Mouse (Mus musculus): ENCODE data around the gene Srgap2.

The Srgap2 gene

GRCm38 (mm10) chr1:131541903-131542302 lies 14.8 kb upstream of the Srgap2 start:
- no peaks in the 10 kb centered on the region for H3K27me3 ChIP-seq (ENCODE audit: control insufficient read depth, insufficient read depth, low read length, poor library complexity, severe bottlenecking)
- H3K36me3 ChIP-seq (ENCODE audit: control insufficient read depth, insufficient read depth, low read length, poor library complexity, severe bottlenecking): no peaks in the 10 kb centered on the region
- DNase-seq (ENCODE audit: low read depth, low spot score): no peak

GRCm38 (mm10) chr1:131541431-131541830 lies 14.3 kb upstream of the Srgap2 start:
- no peak for DNase-seq (ENCODE audit: low read depth, low spot score)
- H3K36me3 ChIP-seq (ENCODE audit: control insufficient read depth, insufficient read depth, low read length, poor library complexity, severe bottlenecking): no peaks in the 10 kb centered on the region

GRCm38 (mm10) chr1:131540795-131541194 lies 13.6 kb upstream of the Srgap2 start:
- Histone ChIP-seq H3K27me3 (ENCODE audit: control insufficient read depth, insufficient read depth, low read length, poor library complexity, severe bottlenecking) (no peaks in the 10 kb centered on the region), H3K36me3 (ENCODE audit: control insufficient read depth, insufficient read depth, low read length, poor library complexity, severe bottlenecking) (no peaks in the 10 kb centered on the region)
- DNase-seq (ENCODE audit: low read depth, low spot score): no peak

More at GRCm38 (mm10) chr1:131541431-131541830, 14.3 kb upstream of the Srgap2 start:
- H3K27me3 ChIP-seq (ENCODE audit: control insufficient read depth, insufficient read depth, low read length, poor library complexity, severe bottlenecking): no peaks in the 10 kb centered on the region

GRCm38 (mm10) chr1:131539771-131540170 lies 12.6 kb upstream of the Srgap2 start:
- no peaks in the 10 kb centered on the region for H3K36me3 ChIP-seq (ENCODE audit: control insufficient read depth, insufficient read depth, low read length, poor library complexity, severe bottlenecking)
- DNase-seq (ENCODE audit: low read depth, low spot score): no peak
- H3K27me3 ChIP-seq (ENCODE audit: control insufficient read depth, insufficient read depth, low read length, poor library complexity, severe bottlenecking): no peaks in the 10 kb centered on the region

- Histone ChIP-seq H3K27me3 (ENCODE audit: control insufficient read depth, insufficient read depth, low read length, poor library complexity, severe bottlenecking) (no peaks in the 10 kb centered on the region), H3K36me3 (ENCODE audit: control insufficient read depth, insufficient read depth, low read length, poor library complexity, severe bottlenecking) (no peaks in the 10 kb centered on the region)
- DNase-seq (ENCODE audit: low read depth, low spot score): peak; percentile 11
Observed at GRCm38 (mm10) chr1:131528561-131529166, 1.5 kb upstream of the Srgap2 start.

- no peak for DNase-seq (ENCODE audit: low read depth, low spot score)
- Histone ChIP-seq H3K36me3 (ENCODE audit: control insufficient read depth, insufficient read depth, low read length, poor library complexity, severe bottlenecking) (no peaks in the 10 kb centered on the region), H3K27me3 (ENCODE audit: control insufficient read depth, insufficient read depth, low read length, poor library complexity, severe bottlenecking) (no peaks in the 10 kb centered on the region)
Observed at GRCm38 (mm10) chr1:131528081-131528507, 942 bp upstream of the Srgap2 start.

GRCm38 (mm10) chr1:131526371-131527270 lies 531 bp downstream of the Srgap2 start:
- DNase-seq (ENCODE audit: low read depth, low spot score): peak; percentile 54
- Histone ChIP-seq H3K27me3 (ENCODE audit: control insufficient read depth, insufficient read depth, low read length, poor library complexity, severe bottlenecking) (no peaks in the 10 kb centered on the region), H3K36me3 (ENCODE audit: control insufficient read depth, insufficient read depth, low read length, poor library complexity, severe bottlenecking) (no peaks in the 10 kb centered on the region)

- no peaks in the 10 kb centered on the region for H3K36me3 ChIP-seq (ENCODE audit: control insufficient read depth, insufficient read depth, low read length, poor library complexity, severe bottlenecking)
- peak; percentile 19 for DNase-seq (ENCODE audit: low read depth, low spot score)
- no peaks in the 10 kb centered on the region for H3K27me3 ChIP-seq (ENCODE audit: control insufficient read depth, insufficient read depth, low read length, poor library complexity, severe bottlenecking)
Observed at GRCm38 (mm10) chr1:131525586-131526271, 1.4 kb downstream of the Srgap2 start.

GRCm38 (mm10) chr1:131525101-131525585 lies 2.0 kb downstream of the Srgap2 start:
- no peaks in the 10 kb centered on the region for H3K27me3 ChIP-seq (ENCODE audit: control insufficient read depth, insufficient read depth, low read length, poor library complexity, severe bottlenecking)
- DNase-seq (ENCODE audit: low read depth, low spot score): peak; percentile 53
- no peaks in the 10 kb centered on the region for H3K36me3 ChIP-seq (ENCODE audit: control insufficient read depth, insufficient read depth, low read length, poor library complexity, severe bottlenecking)

- DNase-seq (ENCODE audit: low read depth, low spot score): no peak
- Histone ChIP-seq H3K27me3 (ENCODE audit: control insufficient read depth, insufficient read depth, low read length, poor library complexity, severe bottlenecking) (no peaks in the 10 kb centered on the region), H3K36me3 (ENCODE audit: control insufficient read depth, insufficient read depth, low read length, poor library complexity, severe bottlenecking) (no peaks in the 10 kb centered on the region)
Observed at GRCm38 (mm10) chr1:131523794-131524193, 3.4 kb downstream of the Srgap2 start.

GRCm38 (mm10) chr1:131516588-131516987 lies 10.6 kb downstream of the Srgap2 start:
- H3K27me3 ChIP-seq (ENCODE audit: control insufficient read depth, insufficient read depth, low read length, poor library complexity, severe bottlenecking): no peaks in the 10 kb centered on the region
- no peak for DNase-seq (ENCODE audit: low read depth, low spot score)
- no peaks in the 10 kb centered on the region for H3K36me3 ChIP-seq (ENCODE audit: control insufficient read depth, insufficient read depth, low read length, poor library complexity, severe bottlenecking)

GRCm38 (mm10) chr1:131514197-131514596 lies 13.0 kb downstream of the Srgap2 start:
- H3K27me3 ChIP-seq (ENCODE audit: control insufficient read depth, insufficient read depth, low read length, poor library complexity, severe bottlenecking): no peaks in the 10 kb centered on the region
- no peak for DNase-seq (ENCODE audit: low read depth, low spot score)
- no peaks in the 10 kb centered on the region for H3K36me3 ChIP-seq (ENCODE audit: control insufficient read depth, insufficient read depth, low read length, poor library complexity, severe bottlenecking)

- DNase-seq (ENCODE audit: low read depth, low spot score): no peak
- H3K36me3 ChIP-seq (ENCODE audit: control insufficient read depth, insufficient read depth, low read length, poor library complexity, severe bottlenecking): no peaks in the 10 kb centered on the region
- no peaks in the 10 kb centered on the region for H3K27me3 ChIP-seq (ENCODE audit: control insufficient read depth, insufficient read depth, low read length, poor library complexity, severe bottlenecking)
Observed at GRCm38 (mm10) chr1:131513136-131513535, 14.0 kb downstream of the Srgap2 start.

GRCm38 (mm10) chr1:131511661-131512500 lies 15.3 kb downstream of the Srgap2 start:
- no peak for DNase-seq (ENCODE audit: low read depth, low spot score)
- Histone ChIP-seq H3K27me3 (ENCODE audit: control insufficient read depth, insufficient read depth, low read length, poor library complexity, severe bottlenecking) (no peaks in the 10 kb centered on the region), H3K36me3 (ENCODE audit: control insufficient read depth, insufficient read depth, low read length, poor library complexity, severe bottlenecking) (no peaks in the 10 kb centered on the region)

Measured in splenic B cell, adult 2 months (primary cell).